Mouse (Mus musculus): ENCODE results near the gene Gm38392.

Gm38392 gene

DNA sequence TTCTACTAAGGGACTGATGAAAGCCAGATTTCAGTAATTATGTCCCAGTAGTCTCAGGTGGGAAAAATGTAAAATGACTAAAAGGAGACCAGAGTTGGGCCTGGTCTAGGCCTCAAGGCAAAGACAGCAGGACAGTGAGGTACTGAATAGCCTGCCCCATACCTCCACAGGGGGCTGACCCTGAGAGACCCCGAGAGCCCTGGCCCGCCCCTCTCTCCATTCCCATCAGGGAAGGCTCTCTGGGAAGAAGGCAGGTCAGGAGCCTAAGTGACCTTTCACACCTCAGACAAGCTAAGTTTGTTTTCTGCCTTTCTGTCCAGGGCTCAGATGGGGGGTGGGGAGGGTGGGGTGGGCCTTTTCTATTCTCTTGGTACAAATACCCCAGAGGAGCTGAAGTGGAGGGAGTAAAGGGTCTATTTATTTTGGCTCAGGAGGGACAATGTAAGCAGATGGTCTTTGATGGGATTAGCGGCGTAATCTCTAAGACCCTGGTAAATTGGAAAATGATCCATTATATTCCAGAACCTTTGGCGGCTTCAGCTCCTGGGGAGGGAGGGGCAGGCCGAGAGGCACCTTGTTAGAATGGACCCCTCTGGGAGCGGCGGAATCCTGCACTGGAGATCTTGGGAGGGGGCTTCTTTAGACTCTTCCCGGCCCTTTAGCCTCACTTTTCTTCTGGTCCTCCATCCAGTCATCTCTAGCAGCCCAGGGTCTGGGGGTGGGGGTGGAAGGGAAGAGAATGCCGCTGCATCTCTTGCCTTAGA lies 89.1 kb downstream of the Gm38392 start:
- DNase-seq: no peak

Measured in kidney, postnatal 25 days (tissue).